Mouse (Mus musculus): ENCODE data around the gene Zfyve1. TPM values are rescaled to one million over a fixed set of nuclear protein-coding genes. Genes with fewer than 3 reads are reported as not detected.
A peak's percentile ranks its signal among the peaks of the same experiment; 100 is the strongest.

Zfyve1 gene
- polyA plus RNA-seq, 1 experiment = 37.7 TPM

DNA sequence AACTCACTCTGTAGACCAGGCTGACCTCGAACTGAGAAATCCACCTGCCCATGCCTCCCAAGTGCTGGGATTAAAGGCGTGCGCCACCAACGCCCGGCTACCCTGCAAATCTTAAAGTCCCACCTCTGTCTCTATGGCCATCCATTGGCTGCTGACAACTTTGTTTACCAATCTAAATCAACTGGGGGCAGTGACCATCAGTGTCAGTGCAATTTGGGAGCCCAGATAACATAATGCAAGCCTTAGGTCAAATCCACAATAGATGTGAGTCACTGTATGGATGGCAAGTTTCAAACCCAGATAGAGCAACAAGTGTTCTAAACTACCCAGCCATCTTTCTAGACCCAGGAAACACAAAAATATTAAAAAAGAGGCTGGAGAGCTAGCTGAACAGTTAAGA is 5.3 kb upstream of the Zfyve1 start:
- Histone ChIP-seq H3K9me3 (replicated peaks; ENCODE audit: control insufficient read depth, insufficient read depth, low read length, poor library complexity, severe bottlenecking) (no peaks in the 10 kb centered on the region), H3K4me1 (ENCODE audit: control insufficient read depth, insufficient read depth, low read length) (no peaks in the 10 kb centered on the region), H3K27me3 (ENCODE audit: control insufficient read depth, insufficient read depth, low read length, poor library complexity, severe bottlenecking) (no peaks in the 10 kb centered on the region), H3K4me3 (ENCODE audit: low read depth, low read length) (no peak overlapping the region), H3K27ac (ENCODE audit: insufficient read depth, low read length) (no peak overlapping the region), H3K36me3 (ENCODE audit: control insufficient read depth, insufficient read depth, low read length, poor library complexity, severe bottlenecking) (no peaks in the 10 kb centered on the region), H3K9ac (ENCODE audit: low read depth, poor library complexity, severe bottlenecking) (no peak overlapping the region)
- TF ChIP-seq EP300 (IDR thresholded peaks at IDR 0.05; ENCODE audit: insufficient read depth, low read depth, low read length) = no peak
- no peak for TF ChIP-seq CTCF (IDR thresholded peaks at IDR 0.05; ENCODE audit: low read depth, low read length)
- TF ChIP-seq POLR2A (IDR thresholded peaks at IDR 0.05; ENCODE audit: insufficient read depth, low read length) = no peak

DNA sequence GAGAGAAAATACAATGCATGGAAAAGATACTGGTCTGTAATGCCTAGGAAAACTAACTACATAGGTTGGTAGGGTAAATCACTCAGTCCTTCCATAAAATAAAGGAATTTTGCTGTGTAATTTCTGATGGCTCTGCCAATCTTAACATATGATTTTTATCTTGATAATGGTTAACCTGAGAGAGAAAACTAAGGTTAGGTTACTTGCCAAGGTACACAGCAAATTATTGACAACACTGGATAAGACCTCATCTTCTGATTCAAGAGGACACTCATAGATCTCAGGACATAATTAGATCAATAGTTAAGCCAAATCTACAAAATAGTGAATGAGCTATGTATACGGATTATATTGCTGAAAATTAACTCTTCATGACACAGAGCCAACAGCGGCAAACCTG is 859 bp upstream of the Zfyve1 start:
- H3K36me3 ChIP-seq (ENCODE audit: control insufficient read depth, insufficient read depth, low read length, poor library complexity, severe bottlenecking) = peaks cover 13% of the 10 kb centered on the region
- H3K27ac ChIP-seq (ENCODE audit: insufficient read depth, low read length) = no peak overlapping the region
- H3K4me1 ChIP-seq (ENCODE audit: control insufficient read depth, insufficient read depth, low read length) = no peaks in the 10 kb centered on the region
- no peaks in the 10 kb centered on the region for H3K9me3 ChIP-seq (replicated peaks; ENCODE audit: control insufficient read depth, insufficient read depth, low read length, poor library complexity, severe bottlenecking)
- no peak overlapping the region for H3K9ac ChIP-seq (ENCODE audit: low read depth, poor library complexity, severe bottlenecking)
- H3K27me3 ChIP-seq (ENCODE audit: control insufficient read depth, insufficient read depth, low read length, poor library complexity, severe bottlenecking) = no peaks in the 10 kb centered on the region
- TF ChIP-seq EP300 (IDR thresholded peaks at IDR 0.05; ENCODE audit: insufficient read depth, low read depth, low read length) (no peak), POLR2A (IDR thresholded peaks at IDR 0.05; ENCODE audit: insufficient read depth, low read length) (no peak), CTCF (IDR thresholded peaks at IDR 0.05; ENCODE audit: low read depth, low read length) (no peak)
- no peak overlapping the region for H3K4me3 ChIP-seq (ENCODE audit: low read depth, low read length)

DNA sequence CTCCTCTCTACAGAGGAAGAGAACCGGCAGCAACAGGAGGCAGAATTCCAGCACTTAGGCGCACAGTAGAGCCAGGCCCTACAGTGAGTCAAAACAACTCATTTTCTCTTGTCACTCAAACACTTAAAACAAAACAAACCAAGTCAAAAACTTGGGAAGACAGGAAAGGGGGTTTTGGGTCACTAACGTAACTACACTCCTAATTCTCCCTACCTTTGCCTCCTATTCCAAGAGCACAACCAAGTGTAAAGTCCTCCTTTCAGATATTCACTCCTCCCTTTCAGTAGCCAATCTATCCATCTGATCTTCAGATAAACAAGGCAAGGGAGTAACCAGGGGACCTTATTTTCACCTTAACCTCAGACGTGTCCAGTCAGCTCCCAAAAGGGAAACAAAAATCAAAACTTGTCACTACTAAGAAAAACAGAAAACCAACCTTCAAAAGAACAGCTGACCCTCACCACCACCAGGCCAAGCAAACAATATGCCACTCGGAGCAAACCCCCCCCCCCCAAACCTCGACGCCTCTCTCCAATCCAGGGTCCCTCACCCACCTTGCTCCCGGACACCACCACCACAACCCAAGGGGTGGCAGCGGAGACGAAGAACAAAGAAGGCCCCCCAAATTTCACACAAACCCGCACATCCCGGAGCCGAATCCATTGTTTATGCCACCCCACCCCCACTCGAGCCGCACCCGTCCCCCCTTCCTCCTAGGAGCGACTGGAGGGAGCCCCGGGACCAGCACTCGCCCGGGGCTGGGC is 649 bp downstream of the Zfyve1 start:
- Histone ChIP-seq H3K9me3 (replicated peaks; ENCODE audit: control insufficient read depth, insufficient read depth, low read length, poor library complexity, severe bottlenecking) (no peaks in the 10 kb centered on the region), H3K4me3 (ENCODE audit: low read depth, low read length) (peak overlapping the region; percentile 86), H3K9ac (ENCODE audit: low read depth, poor library complexity, severe bottlenecking) (peak overlapping the region; percentile 88), H3K4me1 (ENCODE audit: control insufficient read depth, insufficient read depth, low read length) (peaks cover under 1% of the 10 kb centered on the region), H3K36me3 (ENCODE audit: control insufficient read depth, insufficient read depth, low read length, poor library complexity, severe bottlenecking) (peaks cover 20% of the 10 kb centered on the region), H3K27ac (ENCODE audit: insufficient read depth, low read length) (peak overlapping the region; percentile 2; the same call in 1 of the 2 replicates), H3K27me3 (ENCODE audit: control insufficient read depth, insufficient read depth, low read length, poor library complexity, severe bottlenecking) (no peaks in the 10 kb centered on the region)
- TF ChIP-seq POLR2A (IDR thresholded peaks at IDR 0.05; ENCODE audit: insufficient read depth, low read length) = no peak
- no peak for TF ChIP-seq EP300 (IDR thresholded peaks at IDR 0.05; ENCODE audit: insufficient read depth, low read depth, low read length)
- TF ChIP-seq CTCF (IDR thresholded peaks at IDR 0.05; ENCODE audit: low read depth, low read length) = no peak

DNA sequence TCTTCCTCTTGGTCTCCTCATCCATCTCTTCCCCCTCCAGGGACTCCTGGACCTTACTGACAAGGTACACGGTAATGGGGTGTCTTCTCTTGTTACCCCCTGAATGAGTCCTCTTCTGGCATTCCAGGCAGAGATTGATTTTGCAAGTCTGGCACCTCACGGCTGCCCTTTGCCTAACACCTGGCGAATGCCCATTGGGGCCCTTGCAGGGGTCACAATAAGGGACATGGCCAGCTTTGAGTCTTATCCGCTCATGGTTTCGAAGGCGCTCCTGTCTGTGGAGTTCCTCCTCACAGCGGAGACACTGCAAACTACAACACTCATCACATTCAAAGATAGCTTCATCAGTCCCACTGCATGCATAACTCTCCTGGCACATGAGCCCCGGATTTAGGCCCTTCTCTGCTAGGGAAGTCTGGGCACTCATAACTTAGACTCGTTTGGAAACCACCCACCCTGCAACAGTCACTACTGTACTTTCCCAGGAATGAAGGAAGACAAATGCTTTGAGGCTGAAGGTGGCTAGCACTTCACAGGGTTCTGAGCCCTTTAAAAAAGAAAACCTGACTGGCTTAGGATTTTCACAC is 2.5 kb downstream of the Zfyve1 start:
- peaks cover 29% of the 10 kb centered on the region for H3K36me3 ChIP-seq (ENCODE audit: control insufficient read depth, insufficient read depth, low read length, poor library complexity, severe bottlenecking)
- peaks cover 2% of the 10 kb centered on the region for H3K4me1 ChIP-seq (ENCODE audit: control insufficient read depth, insufficient read depth, low read length)
- no peak overlapping the region for H3K9ac ChIP-seq (ENCODE audit: low read depth, poor library complexity, severe bottlenecking)
- H3K9me3 ChIP-seq (replicated peaks; ENCODE audit: control insufficient read depth, insufficient read depth, low read length, poor library complexity, severe bottlenecking) = no peaks in the 10 kb centered on the region
- H3K27me3 ChIP-seq (ENCODE audit: control insufficient read depth, insufficient read depth, low read length, poor library complexity, severe bottlenecking) = no peaks in the 10 kb centered on the region
- no peak overlapping the region for H3K4me3 ChIP-seq (ENCODE audit: low read depth, low read length)
- H3K27ac ChIP-seq (ENCODE audit: insufficient read depth, low read length) = no peak overlapping the region
- TF ChIP-seq POLR2A (IDR thresholded peaks at IDR 0.05; ENCODE audit: insufficient read depth, low read length) = no peak
- no peak for TF ChIP-seq CTCF (IDR thresholded peaks at IDR 0.05; ENCODE audit: low read depth, low read length)
- no peak for TF ChIP-seq EP300 (IDR thresholded peaks at IDR 0.05; ENCODE audit: insufficient read depth, low read depth, low read length)

DNA sequence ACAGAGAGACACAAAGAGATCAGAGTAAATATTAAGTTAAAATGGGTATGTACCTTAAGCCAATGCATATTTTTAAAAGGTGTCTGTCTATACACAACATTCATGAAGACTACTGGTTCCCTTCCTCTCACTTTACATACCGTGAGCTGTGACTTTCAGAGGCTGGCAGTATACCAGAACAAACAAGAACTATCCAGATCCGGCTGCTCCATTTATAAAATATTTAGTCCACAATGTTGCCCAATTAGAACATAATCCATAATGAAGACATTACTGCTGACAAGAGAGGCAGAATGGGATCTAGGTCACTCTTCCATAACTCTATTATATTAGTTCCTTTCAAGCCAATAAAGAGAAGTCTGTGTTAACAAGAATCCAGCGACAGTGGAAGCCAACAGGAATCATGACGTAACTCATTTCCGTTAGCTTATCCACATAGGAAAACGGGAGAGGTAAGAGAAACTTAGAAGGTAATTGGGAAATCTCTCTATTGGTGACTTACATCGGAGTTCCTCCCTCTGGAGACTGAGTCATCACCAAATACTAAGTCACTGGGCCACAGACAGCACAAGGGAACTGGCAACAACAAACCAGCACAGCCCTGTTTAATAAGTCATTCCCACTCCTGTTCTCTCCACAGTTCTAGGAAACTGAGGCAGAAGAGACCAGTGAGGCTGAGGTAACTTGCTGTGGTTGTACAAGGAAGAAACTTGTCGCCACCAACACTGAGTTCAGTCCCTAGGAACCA is 5.1 kb downstream of the Zfyve1 start:
- no peak overlapping the region for H3K27ac ChIP-seq (ENCODE audit: insufficient read depth, low read length)
- no peaks in the 10 kb centered on the region for H3K9me3 ChIP-seq (replicated peaks; ENCODE audit: control insufficient read depth, insufficient read depth, low read length, poor library complexity, severe bottlenecking)
- TF ChIP-seq POLR2A (IDR thresholded peaks at IDR 0.05; ENCODE audit: insufficient read depth, low read length) (no peak), CTCF (IDR thresholded peaks at IDR 0.05; ENCODE audit: low read depth, low read length) (no peak), EP300 (IDR thresholded peaks at IDR 0.05; ENCODE audit: insufficient read depth, low read depth, low read length) (no peak)
- H3K4me1 ChIP-seq (ENCODE audit: control insufficient read depth, insufficient read depth, low read length) = peaks cover 2% of the 10 kb centered on the region
- H3K36me3 ChIP-seq (ENCODE audit: control insufficient read depth, insufficient read depth, low read length, poor library complexity, severe bottlenecking) = peaks cover 39% of the 10 kb centered on the region
- no peak overlapping the region for H3K9ac ChIP-seq (ENCODE audit: low read depth, poor library complexity, severe bottlenecking)
- no peaks in the 10 kb centered on the region for H3K27me3 ChIP-seq (ENCODE audit: control insufficient read depth, insufficient read depth, low read length, poor library complexity, severe bottlenecking)
- no peak overlapping the region for H3K4me3 ChIP-seq (ENCODE audit: low read depth, low read length)
